ENCODE assay signal across 23 mouse cellular contexts in genomic region chr3:140705536-140705935, GRCm38 (mm10).
DNase-seq lines count a peak whose midpoint lies in the region; ATAC-seq and TF ChIP-seq lines count a peak whose summit lies in the region.
"Had no signal": no experiment of that assay in that cellular context is flagged by ENCODE, and none has a peak within 500 bp of the region (broad histone marks: within the 10 kb centered on the region; RNA-seq: fewer than 3 reads in every experiment).

No protein-coding gene starts in this region.

- H3K4me2 ChIP-seq in hindbrain, embryonic 16.5 days (ENCODE audit: low read length) = no peak overlapping the region
- no peak overlapping the region for H3K4me2 ChIP-seq in hindbrain, embryonic 12.5 days (replicated peaks)
- no peak overlapping the region for H3K4me2 ChIP-seq in lung, embryonic 14.5 days
- H3K4me2 ChIP-seq: embryonic facial prominence, embryonic 13.5 days; forebrain, embryonic 12.5 days; hindbrain, embryonic 14.5 days had no signal

- H3K4me3 ChIP-seq in hindbrain, embryonic 16.5 days (ENCODE audit: low read length) = no peak overlapping the region
- no peak overlapping the region for H3K4me3 ChIP-seq in hindbrain, embryonic 12.5 days
- no peak overlapping the region for H3K4me3 ChIP-seq in lung, embryonic 14.5 days (ENCODE audit: low read depth, low read length)
- H3K4me3 ChIP-seq: embryonic facial prominence, embryonic 13.5 days; forebrain, embryonic 12.5 days; heart, embryonic 10.5 days had no signal

- 0 out of 2 replicates have a peak, but pooled peaks have one; percentile 40 for ATAC-seq in hindbrain, embryonic 16.5 days
- ATAC-seq in hindbrain, embryonic 12.5 days (ENCODE audit: low FRiP score) = no peak
- no peak for ATAC-seq in lung, embryonic 14.5 days (ENCODE audit: insufficient read depth)
- ATAC-seq: activated CD4-positive, CD25-positive, alpha-beta regulatory T cell, adult 4 months; inflammation-experienced regulatory T-cells, adult 6 months; Patski had no signal

- no peaks in the 10 kb centered on the region for H3K36me3 ChIP-seq in hindbrain, embryonic 16.5 days (ENCODE audit: control insufficient read depth, insufficient read depth, low read length)
- H3K36me3 ChIP-seq in hindbrain, embryonic 12.5 days = no peaks in the 10 kb centered on the region
- no peaks in the 10 kb centered on the region for H3K36me3 ChIP-seq in lung, embryonic 14.5 days (ENCODE audit: insufficient read depth)
- H3K36me3 ChIP-seq: embryonic facial prominence, embryonic 13.5 days; forebrain, embryonic 12.5 days; heart, embryonic 10.5 days had no signal

- WGBS in hindbrain, embryonic 16.5 days = 60% methylated on average over 3 of the region's 3 CpGs
- 77% methylated on average over 3 of the region's 3 CpGs for WGBS in hindbrain, embryonic 12.5 days
- WGBS in lung, embryonic 14.5 days = 62% methylated on average over 3 of the region's 3 CpGs

- no peak for TF ChIP-seq CTCF in lung, embryonic 14.5 days (IDR thresholded peaks at IDR 0.05; ENCODE audit: low read depth)

- no peak overlapping the region for H3K9ac ChIP-seq in hindbrain, embryonic 16.5 days (ENCODE audit: low read depth, low read length)
- no peak overlapping the region for H3K9ac ChIP-seq in hindbrain, embryonic 12.5 days
- H3K9ac ChIP-seq in lung, embryonic 14.5 days = no peak overlapping the region
- H3K9ac ChIP-seq: embryonic facial prominence, embryonic 13.5 days; forebrain, embryonic 12.5 days; hindbrain, embryonic 14.5 days had no signal

- H3K27me3 ChIP-seq in hindbrain, embryonic 16.5 days (replicated peaks; ENCODE audit: control insufficient read depth, insufficient read depth, low read length) = no peaks in the 10 kb centered on the region
- no peaks in the 10 kb centered on the region for H3K27me3 ChIP-seq in hindbrain, embryonic 12.5 days
- no peaks in the 10 kb centered on the region for H3K27me3 ChIP-seq in lung, embryonic 14.5 days (ENCODE audit: insufficient read depth, low read length)
- H3K27me3 ChIP-seq: CH12.LX; embryonic facial prominence, embryonic 13.5 days; forebrain, embryonic 12.5 days; Patski had no signal

- DNase-seq in lung, embryonic 14.5 days = peak; percentile 3
- DNase-seq in lung, postnatal 10 days = no peak
- peak; percentile 2 for DNase-seq in retina, postnatal 1 day
- DNase-seq in retina, embryonic 14.5 days (ENCODE audit: low spot score) = no peak
- no peak for DNase-seq in gastrocnemius, postnatal 4 days (ENCODE audit: low spot score in 2 of 2)
- DNase-seq: adrenal gland, postnatal 25 days; cerebellum, adult 11 months; cerebellum, adult 8-10 months; cerebellum, postnatal 25 days; gastrocnemius, postnatal 36 days; heart, adult 18-20 months; heart, postnatal 10 days; heart, postnatal 4 days had no signal

- H3K9me3 ChIP-seq in hindbrain, embryonic 16.5 days (ENCODE audit: control insufficient read depth, low read length) = no peaks in the 10 kb centered on the region
- H3K9me3 ChIP-seq in hindbrain, embryonic 12.5 days (replicated peaks) = no peaks in the 10 kb centered on the region
- H3K9me3 ChIP-seq in lung, embryonic 14.5 days (ENCODE audit: low read depth, low read length) = no peaks in the 10 kb centered on the region
- H3K9me3 ChIP-seq: embryonic facial prominence, embryonic 13.5 days; forebrain, embryonic 12.5 days; heart, embryonic 10.5 days had no signal

- peaks cover 4% of the 10 kb centered on the region; the same call in 1 of the 2 replicates for H3K4me1 ChIP-seq in hindbrain, embryonic 16.5 days (ENCODE audit: control insufficient read depth, insufficient read depth, low read depth, low read length)
- H3K4me1 ChIP-seq in hindbrain, embryonic 12.5 days = peaks cover 5% of the 10 kb centered on the region
- H3K4me1 ChIP-seq in lung, embryonic 14.5 days (ENCODE audit: insufficient read depth) = no peaks in the 10 kb centered on the region
- H3K4me1 ChIP-seq: embryonic facial prominence, embryonic 13.5 days; forebrain, embryonic 12.5 days; heart, embryonic 10.5 days had no signal

- no peak overlapping the region for H3K27ac ChIP-seq in hindbrain, embryonic 16.5 days (ENCODE audit: low read depth, low read length)
- no peak overlapping the region for H3K27ac ChIP-seq in hindbrain, embryonic 12.5 days
- H3K27ac ChIP-seq in lung, embryonic 14.5 days (ENCODE audit: low read depth) = no peak overlapping the region
- H3K27ac ChIP-seq: embryonic facial prominence, embryonic 13.5 days; forebrain, embryonic 12.5 days; heart, embryonic 10.5 days; hindbrain, embryonic 14.5 days had no signal

Comparison
In these comparisons a context has a peak if more than half of its experiments do, and no peak if none do; other contexts are left out.
1. DNase-seq: peak in lung, embryonic 14.5 days (single experiment) and retina, postnatal 1 day (single experiment); none in lung, postnatal 10 days (single experiment), retina, embryonic 14.5 days (single experiment) and gastrocnemius, postnatal 4 days (0 of 2).